Mouse (Mus musculus) myocyte (in vitro differentiated cells): ENCODE results near the gene Agbl1. TPM values are rescaled to one million over a fixed set of nuclear protein-coding genes. Genes with fewer than 3 reads are reported as not detected.

ENCODE experiments used
- H3K27me3 ChIP-seq: one replicate; pipeline ENCODE4 v1.6.1; 2011; ENCODE audit not compliant: control insufficient read depth, insufficient read depth, insufficient read length
- H3K36me3 ChIP-seq: one replicate; pipeline ENCODE4 v1.6.1; 2011; ENCODE audit not compliant: control insufficient read depth, insufficient read depth
- H3K4me2 ChIP-seq: one replicate; pipeline ENCODE4 v1.6.1; 2011; ENCODE audit warnings: low read depth, control low read depth
- H3K4me3 ChIP-seq: one replicate; pipeline ENCODE4 v1.5.1; 2011; ENCODE audit warnings: mild to moderate bottlenecking, control low read depth, moderate library complexity
- H3K79me2 ChIP-seq: one replicate; pipeline ENCODE4 v1.6.1; 2011; ENCODE audit not compliant: control insufficient read depth, insufficient read depth
- H3ac ChIP-seq: one replicate; pipeline ENCODE4 v1.6.1; 2011; ENCODE audit not compliant: control insufficient read depth, insufficient read length
- CEBPB ChIP-seq: IDR thresholded peaks from 2 replicates; pipeline ENCODE4 v1.6.1; 2011; ENCODE audit warnings: mild to moderate bottlenecking, moderate library complexity; ENCODE audit not compliant: poor library complexity, insufficient read depth, severe bottlenecking
- E2F4 ChIP-seq: IDR thresholded peaks from one replicate; pipeline ENCODE4 v1.6.1; 2011; ENCODE audit warnings: mild to moderate bottlenecking, control low read depth, moderate library complexity; ENCODE audit not compliant: insufficient read depth
- MAX ChIP-seq: IDR thresholded peaks from one replicate; pipeline ENCODE4 v1.6.1; 2011; ENCODE audit warnings: low read depth, mild to moderate bottlenecking, control low read depth
- MYOD1 ChIP-seq, 3 experiments: IDR thresholded peaks; one replicate each; pipeline ENCODE4 v1.6.1; 2011; ENCODE audit warnings: control low read depth in 2 of 3, low read depth in 2 of 3, mild to moderate bottlenecking in 2 of 3, moderate library complexity in 1 of 3; ENCODE audit not compliant: insufficient read length in 2 of 3, control insufficient read depth in 1 of 3
- MYOG ChIP-seq, 3 experiments: IDR thresholded peaks; one replicate each; pipeline ENCODE4 v1.6.1; 2011; ENCODE audit warnings: control low read depth in 2 of 3, low read depth in 2 of 3, mild to moderate bottlenecking in 2 of 3; ENCODE audit not compliant: insufficient read length in 2 of 3, control insufficient read depth in 1 of 3, insufficient read depth in 1 of 3
- POLR2A ChIP-seq: IDR thresholded peaks from one replicate; pipeline ENCODE4 v1.6.1; 2011; ENCODE audit warnings: low read depth, mild to moderate bottlenecking, control low read depth, moderate library complexity; ENCODE audit not compliant: insufficient read length
- POLR2AphosphoS2 ChIP-seq: IDR thresholded peaks from one replicate; pipeline ENCODE4 v1.6.1; 2011; ENCODE audit warnings: low read depth, control low read depth; ENCODE audit not compliant: insufficient read length
- REST ChIP-seq: IDR thresholded peaks from one replicate; pipeline ENCODE4 v1.6.1; 2011; ENCODE audit warnings: mild to moderate bottlenecking, control low read depth, moderate library complexity; ENCODE audit not compliant: insufficient read depth, insufficient read length
- SRF ChIP-seq: IDR thresholded peaks from one replicate; pipeline ENCODE4 v1.6.1; 2011; ENCODE audit warnings: low read depth; ENCODE audit not compliant: control insufficient read depth, insufficient read length
- TCF12 ChIP-seq: IDR thresholded peaks from one replicate; pipeline ENCODE4 v1.6.1; 2011; ENCODE audit warnings: mild to moderate bottlenecking, control low read depth; ENCODE audit not compliant: poor library complexity, insufficient read depth, severe bottlenecking
- TCF3 ChIP-seq: IDR thresholded peaks from one replicate; pipeline ENCODE4 v1.6.1; 2011; ENCODE audit warnings: low read depth, control low read depth; ENCODE audit not compliant: insufficient read length
- USF1 ChIP-seq: IDR thresholded peaks from one replicate; pipeline ENCODE4 v1.6.1; 2011; ENCODE audit warnings: low read depth, mild to moderate bottlenecking, control low read depth, moderate library complexity
- polyA plus RNA-seq: library from polyadenylated mRNA; unstranded; fragments of >200 nt; fragmentation: generic; extraction: Trizol; gene quantifications from one replicate; pipeline ENCODE4 v1.2.1, GENCODE M21; 2012; ENCODE audit warnings: missing spikeins

Agbl1 gene
- polyA plus RNA-seq, result not detected

DNA sequence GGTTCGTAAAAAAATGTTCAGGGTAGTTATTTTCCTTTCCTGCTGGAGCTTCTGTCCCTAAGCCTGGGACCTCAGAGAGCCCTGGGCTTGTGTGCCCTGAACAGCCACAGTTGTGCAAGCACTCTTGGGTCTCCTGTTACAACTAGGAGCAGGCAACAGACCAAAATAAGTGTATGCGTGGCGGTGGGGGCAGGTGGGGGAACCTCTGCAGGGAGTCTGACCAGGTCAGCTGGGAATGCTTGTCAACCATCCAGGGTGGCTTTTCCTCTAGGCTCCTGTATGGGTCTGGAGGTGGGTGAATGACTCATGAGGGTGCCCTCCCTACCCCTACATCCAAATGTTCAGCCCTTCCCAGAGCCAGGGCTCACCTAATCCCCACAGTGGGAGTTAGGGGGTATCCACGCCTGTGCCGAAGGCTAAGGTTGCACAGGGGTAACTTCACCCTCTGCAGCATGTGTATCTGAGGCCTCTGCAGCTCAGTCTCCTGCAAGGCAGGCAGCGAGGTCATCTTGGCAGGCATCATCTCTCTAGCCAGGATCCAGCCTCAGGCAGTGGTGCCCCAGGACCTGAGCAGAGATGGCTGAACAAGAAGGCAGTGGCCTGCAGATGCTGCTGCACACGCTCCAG is at the start of gene Agbl1:
Gene Agbl1 (plus strand): TSS at position 577 of the 627 bp plus-strand sequence.
- Histone ChIP-seq H3K4me2 (no peak within 1 kb of the TSS), H3K36me3 (no peaks in the 10 kb centered on the region), H3ac (no peak within 1 kb of the TSS), H3K79me2 (no peaks in the 10 kb centered on the region), H3K27me3 (no peaks in the 10 kb centered on the region), H3K4me3 (no peak within 1 kb of the TSS)
- no peak for TF ChIP-seq TCF3
- TF ChIP-seq POLR2AphosphoS2, result no peak
- TF ChIP-seq TCF12, result no peak
- TF ChIP-seq MAX, result no peak
- TF ChIP-seq MYOD1 (IDR thresholded peaks at IDR 0.05; ENCODE audit: control insufficient read depth in 1 of 3, insufficient read length in 2 of 3, low read depth in 2 of 3), result no peak
- no peak for TF ChIP-seq USF1
- TF ChIP-seq SRF, result no peak
- TF ChIP-seq CEBPB, result no peak
- TF ChIP-seq MYOG (IDR thresholded peaks at IDR 0.05; ENCODE audit: control insufficient read depth in 1 of 3, insufficient read depth in 1 of 3, insufficient read length in 2 of 3, low read depth in 2 of 3), result no peak
- no peak for TF ChIP-seq REST
- TF ChIP-seq E2F4, result no peak
- TF ChIP-seq POLR2A, result no peak

DNA sequence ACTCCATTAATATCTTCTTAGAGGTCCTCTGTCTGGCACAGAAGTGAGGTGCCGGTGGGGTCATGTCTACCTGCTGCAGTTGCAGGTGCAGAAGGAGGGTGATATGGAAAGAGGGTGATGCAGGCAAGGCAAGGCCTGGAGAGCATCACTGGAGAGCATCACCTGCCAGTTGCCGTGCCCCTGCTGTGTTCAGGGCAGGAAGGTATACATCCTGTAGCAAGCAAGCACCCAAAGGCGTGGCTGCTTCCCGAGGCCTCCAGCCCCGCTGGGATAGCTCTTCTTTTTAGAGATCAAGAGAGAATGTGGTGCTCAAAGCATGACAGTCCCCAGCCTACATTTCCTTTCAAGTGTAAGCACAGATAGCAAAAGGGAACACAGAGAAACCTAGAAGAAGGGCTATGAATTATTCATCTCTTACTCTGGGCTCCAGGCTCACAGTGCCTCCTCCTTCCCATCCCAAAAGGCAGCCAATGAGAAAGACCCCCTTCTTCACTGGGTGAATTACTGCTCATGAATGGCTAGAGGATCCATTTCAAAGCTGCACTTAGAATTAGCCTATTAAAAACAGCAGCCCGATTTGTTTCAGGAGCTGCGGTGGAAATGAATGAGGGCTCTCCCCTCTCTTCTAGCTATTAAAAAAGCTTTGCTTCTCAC is 44.6 kb upstream of the Agbl1 start:
- H3K27me3 ChIP-seq, result no peaks in the 10 kb centered on the region
- H3K36me3 ChIP-seq, result no peaks in the 10 kb centered on the region
- H3K4me2 ChIP-seq, result no peak overlapping the region

DNA sequence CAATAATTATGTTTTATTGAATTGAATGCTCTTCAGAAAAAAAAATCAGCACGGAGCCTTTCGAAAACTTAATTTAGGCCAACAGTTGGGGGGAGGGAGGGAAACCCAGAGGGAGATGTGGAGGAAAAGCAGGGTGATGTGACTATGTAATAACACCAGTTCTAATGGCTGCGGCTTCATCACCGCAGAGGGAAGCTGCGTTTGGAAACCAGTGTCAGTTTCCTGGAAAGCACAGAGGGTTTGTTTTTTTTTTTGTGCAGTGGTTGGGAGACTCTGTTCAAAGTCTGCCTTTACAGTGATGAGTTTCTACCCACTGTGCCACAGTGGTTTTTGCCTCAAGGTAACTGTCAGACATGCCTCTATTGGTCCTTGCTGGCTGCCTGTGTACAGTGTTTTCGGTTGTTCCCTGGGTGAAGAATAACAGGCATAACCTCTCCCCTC is 44.0 kb upstream of the Agbl1 start:
- Histone ChIP-seq H3K4me2 (no peak overlapping the region), H3K4me3 (no peak overlapping the region), H3K36me3 (no peaks in the 10 kb centered on the region), H3ac (no peak overlapping the region), H3K79me2 (no peaks in the 10 kb centered on the region), H3K27me3 (no peaks in the 10 kb centered on the region)
- TF ChIP-seq POLR2A (no peak), TCF12 (no peak), MYOG (IDR thresholded peaks at IDR 0.05; ENCODE audit: control insufficient read depth in 1 of 3, insufficient read depth in 1 of 3, insufficient read length in 2 of 3, low read depth in 2 of 3) (no peak), POLR2AphosphoS2 (no peak), REST (no peak), USF1 (no peak), MYOD1 (IDR thresholded peaks at IDR 0.05; ENCODE audit: control insufficient read depth in 1 of 3, insufficient read length in 2 of 3, low read depth in 2 of 3) (no peak), TCF3 (no peak), E2F4 (no peak), MAX (no peak), CEBPB (no peak), SRF (no peak)

More for the DNA sequence above, 44.6 kb upstream of the Agbl1 start:
- no peaks in the 10 kb centered on the region for H3K79me2 ChIP-seq
- H3ac ChIP-seq, result no peak overlapping the region
- TF ChIP-seq E2F4 (no peak), TCF3 (no peak), SRF (no peak), MYOD1 (IDR thresholded peaks at IDR 0.05; ENCODE audit: control insufficient read depth in 1 of 3, insufficient read length in 2 of 3, low read depth in 2 of 3) (no peak), MYOG (IDR thresholded peaks at IDR 0.05; ENCODE audit: control insufficient read depth in 1 of 3, insufficient read depth in 1 of 3, insufficient read length in 2 of 3, low read depth in 2 of 3) (no peak), REST (no peak), USF1 (no peak), MAX (no peak), CEBPB (no peak), TCF12 (no peak), POLR2A (no peak), POLR2AphosphoS2 (no peak)
- no peak overlapping the region for H3K4me3 ChIP-seq

GRCm38 (mm10) chr7:76218546-76218945 is 11.1 kb upstream of the Agbl1 start:
- Histone ChIP-seq H3K27me3 (no peaks in the 10 kb centered on the region), H3K4me3 (no peak overlapping the region), H3K36me3 (no peaks in the 10 kb centered on the region), H3K4me2 (no peak overlapping the region), H3ac (no peak overlapping the region), H3K79me2 (no peaks in the 10 kb centered on the region)
- no peak for TF ChIP-seq POLR2AphosphoS2
- no peak for TF ChIP-seq CEBPB
- TF ChIP-seq USF1, result no peak
- TF ChIP-seq MYOD1 (IDR thresholded peaks at IDR 0.05; ENCODE audit: control insufficient read depth in 1 of 3, insufficient read length in 2 of 3, low read depth in 2 of 3), result no peak
- no peak for TF ChIP-seq E2F4
- TF ChIP-seq TCF3, result no peak
- no peak for TF ChIP-seq POLR2A
- no peak for TF ChIP-seq SRF
- no peak for TF ChIP-seq MYOG (IDR thresholded peaks at IDR 0.05; ENCODE audit: control insufficient read depth in 1 of 3, insufficient read depth in 1 of 3, insufficient read length in 2 of 3, low read depth in 2 of 3)
- no peak for TF ChIP-seq MAX
- TF ChIP-seq REST, result no peak
- no peak for TF ChIP-seq TCF12
